Mouse (Mus musculus): ENCODE measurements around the gene Aqp5. TPM values are rescaled to one million over a fixed set of nuclear protein-coding genes. Genes with fewer than 3 reads are reported as not detected.

Aqp5 gene
- polyA plus RNA-seq, 1 experiment, result not detected

GRCm38 (mm10) chr15:99643832-99644231, 53.2 kb downstream of the Aqp5 start:
- peaks cover 42% of the 10 kb centered on the region for H3K4me1 ChIP-seq (ENCODE audit: control insufficient read depth)
- H3K9me3 ChIP-seq (ENCODE audit: control insufficient read depth, low read length), result no peaks in the 10 kb centered on the region
- peaks cover 90% of the 10 kb centered on the region for H3K36me3 ChIP-seq (ENCODE audit: control insufficient read depth)
- no peak overlapping the region for H3K4me3 ChIP-seq (replicated peaks)
- no peak for TF ChIP-seq GATA1 (IDR thresholded peaks at IDR 0.05; ENCODE audit: low read length)
- no peak for TF ChIP-seq TAL1 (IDR thresholded peaks at IDR 0.05; ENCODE audit: low read length)
- H3K27me3 ChIP-seq (ENCODE audit: control insufficient read depth), result no peaks in the 10 kb centered on the region

Other genes with a start within 250 kb of the Aqp5 start
- 0.01 and 0.02 TPM in 2 replicates for gene Fmnl3, start 220.3 kb upstream of the Aqp5 start, polyA plus RNA-seq (2012)
- gene Tmbim6, start 197.9 kb upstream of the Aqp5 start, polyA plus RNA-seq (2012), result 19.1 and 27.7 TPM in 2 replicates
- 0.08 and 0.12 TPM in 2 replicates for gene Nckap5l, start 133.0 kb upstream of the Aqp5 start, polyA plus RNA-seq (2012)
- gene Bcdin3d, start 116.1 kb upstream of the Aqp5 start, polyA plus RNA-seq (2012), result 0.17 and 0.28 TPM in 2 replicates
- not detected in 2 replicates for gene Faim2, start 62.6 kb upstream of the Aqp5 start, polyA plus RNA-seq (2012)
- gene Aqp2, start 11.7 kb upstream of the Aqp5 start, polyA plus RNA-seq (2012), result not detected in 2 replicates
- not detected in 2 replicates for gene Aqp6, start 10.6 kb downstream of the Aqp5 start, polyA plus RNA-seq (2012)
- 2.5 and 4.0 TPM in 2 replicates for gene Racgap1, start 60.9 kb downstream of the Aqp5 start, polyA plus RNA-seq (2012)
- gene Asic1, start 79.6 kb downstream of the Aqp5 start, polyA plus RNA-seq (2012), result not detected in 2 replicates
- gene Smarcd1, start 111.3 kb downstream of the Aqp5 start, polyA plus RNA-seq (2012), result 1.9 and 2.0 TPM in 2 replicates
- 0.25 TPM in 1 of 2 replicates, not detected in the other for gene Gm17349, start 114.7 kb downstream of the Aqp5 start, polyA plus RNA-seq (2012)
- 0.07 and 0.15 TPM in 2 replicates for gene Gpd1, start 126.7 kb downstream of the Aqp5 start, polyA plus RNA-seq (2012)
- gene Cox14, start 134.8 kb downstream of the Aqp5 start, polyA plus RNA-seq (2012), result 5.7 and 7.1 TPM in 2 replicates
- gene Cers5, start 182.1 kb downstream of the Aqp5 start, polyA plus RNA-seq (2012), result 0.04 TPM in 1 of 2 replicates, not detected in the other

All from erythroblast, embryonic 14.5 days (primary cell).